Mouse (Mus musculus) stomach, embryonic 16.5 days (tissue): ENCODE results near the gene Ric1. TPM values are rescaled to one million over a fixed set of nuclear protein-coding genes. Genes with fewer than 3 reads are reported as not detected.
"Not testable (repeated sequence)": the region's sequence is repeated elsewhere in the genome, so short reads cannot be mapped to it uniquely, and the experiment has no call there.

Experiments
- ATAC-seq: fragments of 200-750 bp; cut with Nextera tagmentation; 2 replicates; pipeline ENCODE4 v1.8.0; 2017; ENCODE audit warnings: moderate number of reproducible peaks, moderate TSS enrichment; ENCODE audit not compliant: insufficient read depth, low FRiP score
- H3K27ac ChIP-seq: fragments of 300-500 bp; sonication (generic); 2 replicates; pipeline ENCODE4 v1.5.1; 2014; ENCODE audit warnings: low read length
- H3K27me3 ChIP-seq: fragments of 300-500 bp; sonication (generic); 2 replicates; pipeline ENCODE4 v1.6.1; 2014; ENCODE audit warnings: low read length, control low read depth, mixed read lengths; ENCODE audit not compliant: control insufficient read depth, insufficient read depth
- H3K36me3 ChIP-seq: fragments of 300-500 bp; sonication (generic); 2 replicates; pipeline ENCODE4 v1.6.1; 2014; ENCODE audit warnings: low read length; ENCODE audit not compliant: control insufficient read depth, insufficient read depth
- H3K4me1 ChIP-seq: fragments of 300-500 bp; sonication (generic); 2 replicates; pipeline ENCODE4 v1.6.1; 2014; ENCODE audit warnings: low read length, control low read depth, mixed read lengths; ENCODE audit not compliant: control insufficient read depth, insufficient read depth
- H3K4me2 ChIP-seq: fragments of 300-500 bp; sonication (generic); 2 replicates; pipeline ENCODE4 v1.6.1; 2014; ENCODE audit warnings: low read depth, low read length, mixed read lengths
- H3K4me3 ChIP-seq: fragments of 300-500 bp; sonication (generic); replicated peaks from 2 replicates; pipeline ENCODE4 v1.5.1; 2014; ENCODE audit warnings: mild to moderate bottlenecking, low read length
- H3K9ac ChIP-seq: fragments of 300-500 bp; sonication (generic); 2 replicates; pipeline ENCODE4 v1.6.1; 2014; ENCODE audit warnings: low read length
- H3K9me3 ChIP-seq: fragments of 300-500 bp; sonication (generic); replicated peaks from 2 replicates; pipeline ENCODE4 v1.6.1; 2016; ENCODE audit warnings: low read length, control low read depth; ENCODE audit not compliant: control insufficient read depth
- WGBS: fragments of 180-500 bp; shearing (Covaris S2); extraction: QIAGEN DNeasy Blood & Tissue Kit; methylation state at CpG from one replicate; pipeline ENCODE4 v1.1.7; 2014; 5-methylcytosine and 5-hydroxymethylcytosine counted together
- polyA plus RNA-seq: library from polyadenylated mRNA; unstranded; fragments of >200 nt; fragmentation: Nextera tagmentation; extraction: Ambion mirVana; gene quantifications from 2 replicates; pipeline ENCODE4 v1.2.1, GENCODE M21; 2015

Ric1 gene
- polyA plus RNA-seq, 1 experiment from 2014 or later, result 11.6 TPM

GRCm38 (mm10) chr19:29518922-29519321 is 3.2 kb upstream of the Ric1 start:
- Histone ChIP-seq H3K4me1 (peaks cover 6% of the 10 kb centered on the region), H3K27ac (no peak overlapping the region), H3K4me3 (no peak overlapping the region), H3K4me2 (no peak overlapping the region), H3K27me3 (no peaks in the 10 kb centered on the region), H3K9ac (no peak overlapping the region), H3K9me3 (peaks cover 3% of the 10 kb centered on the region; the same call in 1 of the 2 replicates), H3K36me3 (no peaks in the 10 kb centered on the region)
- no peak for ATAC-seq
- 75% methylated on average over 4 of the region's 4 CpGs for WGBS

- Histone ChIP-seq H3K27me3 (no peaks in the 10 kb centered on the region), H3K27ac (no peak overlapping the region; the same call in 1 of the 2 replicates), H3K36me3 (no peaks in the 10 kb centered on the region), H3K9me3 (no peaks in the 10 kb centered on the region), H3K4me1 (peaks cover 12% of the 10 kb centered on the region), H3K4me3 (peak overlapping the region; percentile 92), H3K4me2 (peak overlapping the region; percentile 85), H3K9ac (peak overlapping the region; percentile 95)
- WGBS, result 37% methylated on average over 10 of the region's 10 CpGs
- no peak for ATAC-seq
Observed at GRCm38 (mm10) chr19:29520996-29521560, 1.0 kb upstream of the Ric1 start.

- H3K27me3 ChIP-seq, result no peaks in the 10 kb centered on the region
- H3K27ac ChIP-seq, result peak overlapping the region; percentile 93
- H3K9me3 ChIP-seq, result no peaks in the 10 kb centered on the region
- no peaks in the 10 kb centered on the region for H3K36me3 ChIP-seq
- peaks cover 12% of the 10 kb centered on the region for H3K4me1 ChIP-seq
- peak overlapping the region; percentile 69 for H3K4me2 ChIP-seq
- under 1% methylated on average over 92 of the region's 92 CpGs for WGBS
- peak overlapping the region; percentile 92 for H3K4me3 ChIP-seq
- ATAC-seq, result peak; percentile 68
- peak overlapping the region; percentile 95 for H3K9ac ChIP-seq
Observed at GRCm38 (mm10) chr19:29522445-29523229, 555 bp downstream of the Ric1 start.

GRCm38 (mm10) chr19:29523230-29523582 is 1.1 kb downstream of the Ric1 start:
- Histone ChIP-seq H3K27ac (peak overlapping the region; percentile 93), H3K27me3 (no peaks in the 10 kb centered on the region), H3K4me3 (peak overlapping the region; percentile 92), H3K4me2 (peak overlapping the region; percentile 69), H3K9me3 (no peaks in the 10 kb centered on the region), H3K9ac (peak overlapping the region; percentile 95), H3K36me3 (no peaks in the 10 kb centered on the region), H3K4me1 (peaks cover 12% of the 10 kb centered on the region)
- under 1% methylated on average over 9 of the region's 9 CpGs for WGBS
- no peak for ATAC-seq

- no peak for ATAC-seq
- Histone ChIP-seq H3K36me3 (no peaks in the 10 kb centered on the region), H3K4me2 (peak overlapping the region; percentile 69), H3K27me3 (no peaks in the 10 kb centered on the region), H3K27ac (no peak overlapping the region; the same call in 1 of the 2 replicates), H3K4me3 (peak overlapping the region; percentile 92), H3K9me3 (peaks cover 1% of the 10 kb centered on the region; the same call in 1 of the 2 replicates), H3K9ac (peak overlapping the region; percentile 95), H3K4me1 (peaks cover 12% of the 10 kb centered on the region)
- 37% methylated on average over 5 of the region's 5 CpGs for WGBS
Observed at GRCm38 (mm10) chr19:29523701-29524100, 1.6 kb downstream of the Ric1 start.

GRCm38 (mm10) chr19:29524614-29525013 is 2.5 kb downstream of the Ric1 start:
- Histone ChIP-seq H3K27me3 (no peaks in the 10 kb centered on the region), H3K9ac (no peak overlapping the region), H3K4me3 (no peak overlapping the region), H3K4me2 (no peak overlapping the region), H3K4me1 (peaks cover 12% of the 10 kb centered on the region), H3K27ac (no peak overlapping the region), H3K36me3 (no peaks in the 10 kb centered on the region), H3K9me3 (peaks cover 5% of the 10 kb centered on the region; the same call in 1 of the 2 replicates)
- ATAC-seq, result no peak
- 62% methylated on average over 4 of the region's 4 CpGs for WGBS

- H3K4me1 ChIP-seq, result peaks cover 12% of the 10 kb centered on the region
- WGBS, result 88% methylated on average over 4 of the region's 4 CpGs
- not testable (repeated sequence) for H3K36me3 ChIP-seq, H3K9me3 ChIP-seq, ATAC-seq, H3K27ac ChIP-seq, H3K9ac ChIP-seq, H3K4me2 ChIP-seq, H3K27me3 ChIP-seq, H3K4me3 ChIP-seq
Observed at GRCm38 (mm10) chr19:29525588-29525987, 3.5 kb downstream of the Ric1 start.

GRCm38 (mm10) chr19:29526837-29527236 is 4.8 kb downstream of the Ric1 start:
- Histone ChIP-seq H3K36me3 (no peaks in the 10 kb centered on the region), H3K4me2 (no peak overlapping the region), H3K27me3 (no peaks in the 10 kb centered on the region), H3K27ac (no peak overlapping the region), H3K9ac (no peak overlapping the region), H3K4me1 (peaks cover 10% of the 10 kb centered on the region; the same call in 1 of the 2 replicates), H3K9me3 (peaks cover 5% of the 10 kb centered on the region; the same call in 1 of the 2 replicates), H3K4me3 (no peak overlapping the region)
- no peak for ATAC-seq

GRCm38 (mm10) chr19:29527299-29527698 is 5.2 kb downstream of the Ric1 start:
- Histone ChIP-seq H3K4me3 (no peak overlapping the region), H3K9ac (no peak overlapping the region), H3K27me3 (no peaks in the 10 kb centered on the region), H3K4me1 (peaks cover 10% of the 10 kb centered on the region; the same call in 1 of the 2 replicates), H3K27ac (no peak overlapping the region), H3K36me3 (no peaks in the 10 kb centered on the region), H3K9me3 (peaks cover 5% of the 10 kb centered on the region; the same call in 1 of the 2 replicates), H3K4me2 (no peak overlapping the region)
- WGBS, result 86% methylated on average over 4 of the region's 4 CpGs
- no peak for ATAC-seq
